Mouse (Mus musculus) cortical plate, adult 2 months (tissue): ENCODE data around the gene Slco3a1.

ENCODE experiments used
- CTCF ChIP-seq: fragments of 200-500 bp; IDR thresholded peaks from 2 replicates; pipeline ENCODE4 v1.5.1; 2011; ENCODE audit warnings: mild to moderate bottlenecking, control low read depth, low read length; ENCODE audit not compliant: insufficient read depth; ENCODE audit errors: extremely low read depth
- POLR2A ChIP-seq: fragments of 200-500 bp; IDR thresholded peaks from 2 replicates; pipeline ENCODE4 v1.6.1; 2011; ENCODE audit warnings: mild to moderate bottlenecking, low read length, control low read depth; ENCODE audit not compliant: insufficient read depth; ENCODE audit errors: extremely low read depth

DNA sequence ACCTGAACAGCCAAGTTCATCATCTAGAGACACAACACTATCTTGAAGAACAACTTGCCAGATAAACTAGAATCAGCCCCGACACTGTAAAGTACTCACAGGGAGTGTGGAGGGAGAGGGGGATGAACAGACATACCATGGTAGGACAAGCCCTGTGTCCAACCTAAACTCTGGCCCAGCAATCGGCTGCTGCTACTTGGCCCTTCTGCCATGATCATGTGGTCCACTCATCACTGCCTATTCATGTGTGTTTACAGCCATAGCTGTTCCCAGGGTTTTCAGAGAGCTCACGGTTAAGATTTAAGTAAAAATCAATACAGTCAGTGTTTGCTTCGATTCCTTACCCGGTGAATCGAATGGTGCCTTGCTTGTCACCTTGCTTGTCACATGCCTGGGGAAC is 7.9 kb downstream of the Slco3a1 start:
- TF ChIP-seq POLR2A (no peak), CTCF (no peak)
